Comparison of ENCODE assay signal across 9 mouse cellular contexts in genomic region chr3:145992796-145993195, GRCm38 (mm10). TPM values are rescaled to one million over a fixed set of nuclear protein-coding genes. Genes with fewer than 3 reads are reported as not detected.
A peak's percentile ranks its signal among the peaks of the same experiment; 100 is the strongest.
DNase-seq lines count a peak whose midpoint lies in the region; ATAC-seq and TF ChIP-seq lines count a peak whose summit lies in the region.
"Had no signal": no experiment of that assay in that cellular context is flagged by ENCODE, and none has a peak within 500 bp of the region (broad histone marks: within the 10 kb centered on the region; RNA-seq: fewer than 3 reads in every experiment).

No protein-coding gene starts in this region.

- no peak overlapping the region for H3K4me2 ChIP-seq in intestine, postnatal 0 days (replicated peaks; ENCODE audit: low read depth)
- H3K4me2 ChIP-seq in forebrain, embryonic 14.5 days (ENCODE audit: low read length): no peak overlapping the region

- ATAC-seq in intestine, postnatal 0 days: no peak
- ATAC-seq in forebrain, embryonic 14.5 days: no peak

- H3K4me3 ChIP-seq in gastrocnemius, adult 2 months: peak overlapping the region; percentile 28
- H3K4me3 ChIP-seq in intestine, postnatal 0 days (ENCODE audit: low read depth, low read length): no peak overlapping the region
- H3K4me3 ChIP-seq in forebrain, embryonic 14.5 days (ENCODE audit: low read depth, low read length): no peak overlapping the region
- H3K4me3 ChIP-seq in forebrain, embryonic 10.5 days: no peak overlapping the region
- H3K4me3 ChIP-seq: midbrain, embryonic 10.5 days had no signal

- H3K9me3 ChIP-seq in intestine, postnatal 0 days (ENCODE audit: control insufficient read depth): no peaks in the 10 kb centered on the region
- H3K9me3 ChIP-seq in forebrain, embryonic 14.5 days (replicated peaks; ENCODE audit: control insufficient read depth, low read length): no peaks in the 10 kb centered on the region
- H3K9me3 ChIP-seq in forebrain, embryonic 10.5 days: no peaks in the 10 kb centered on the region
- H3K9me3 ChIP-seq: midbrain, embryonic 10.5 days had no signal

- no peak overlapping the region for H3K9ac ChIP-seq in intestine, postnatal 0 days (ENCODE audit: low read depth, low read length)
- no peak overlapping the region for H3K9ac ChIP-seq in forebrain, embryonic 14.5 days (ENCODE audit: low read length)

- WGBS in intestine, postnatal 0 days: 67% methylated on average over 10 of the region's 10 CpGs
- WGBS in forebrain, embryonic 14.5 days: 84% methylated on average over 10 of the region's 10 CpGs
- WGBS in forebrain, embryonic 10.5 days: 92% methylated on average over 10 of the region's 10 CpGs

- 0 out of 2 replicates have a peak, but pooled peaks cover 4% of the 10 kb centered on the region for H3K4me1 ChIP-seq in intestine, postnatal 0 days (replicated peaks; ENCODE audit: control insufficient read depth, insufficient read depth, low read length)
- peaks cover 4% of the 10 kb centered on the region for H3K4me1 ChIP-seq in forebrain, embryonic 14.5 days (ENCODE audit: control insufficient read depth, insufficient read depth, low read length)
- H3K4me1 ChIP-seq in forebrain, embryonic 10.5 days: peaks cover 37% of the 10 kb centered on the region

- H3K36me3 ChIP-seq in intestine, postnatal 0 days (ENCODE audit: control insufficient read depth, insufficient read depth): no peaks in the 10 kb centered on the region
- no peaks in the 10 kb centered on the region for H3K36me3 ChIP-seq in forebrain, embryonic 14.5 days (ENCODE audit: control insufficient read depth, insufficient read depth, low read length)
- H3K36me3 ChIP-seq in forebrain, embryonic 10.5 days (replicated peaks): peaks cover 24% of the 10 kb centered on the region

- H3K27ac ChIP-seq in gastrocnemius, adult 2 months: peak overlapping the region; percentile 66
- no peak overlapping the region for H3K27ac ChIP-seq in intestine, postnatal 0 days (ENCODE audit: low read depth, low read length)
- H3K27ac ChIP-seq in forebrain, embryonic 14.5 days (ENCODE audit: low read depth, low read length): no peak overlapping the region
- no peak overlapping the region for H3K27ac ChIP-seq in forebrain, embryonic 10.5 days
- H3K27ac ChIP-seq: midbrain, embryonic 10.5 days had no signal

- intact Hi-C loops in gastrocnemius, adult 2 months (cut with DNase I): no loop called here

- DNase-seq in gastrocnemius, adult 2 months: peak; percentile 41
- DNase-seq in gastrocnemius, postnatal 10 days: no peak
- peak; percentile 67 for DNase-seq in NIH3T3 (ENCODE audit: low read depth)
- DNase-seq in heart, adult 18-20 months: peak; percentile 85 to 89
- peak; percentile 79 to 88 for DNase-seq in kidney, postnatal 25 days
- no peak for DNase-seq in forebrain, embryonic 14.5 days (ENCODE audit: low spot score)
- no peak for DNase-seq in forebrain, embryonic 10.5 days (ENCODE audit: extremely low spot score, low spot score)

- H3K27me3 ChIP-seq in intestine, postnatal 0 days (replicated peaks; ENCODE audit: control insufficient read depth, insufficient read depth, low read length): no peaks in the 10 kb centered on the region
- peaks cover 7% of the 10 kb centered on the region; the same call in 1 of the 2 replicates for H3K27me3 ChIP-seq in forebrain, embryonic 14.5 days (replicated peaks; ENCODE audit: control insufficient read depth, insufficient read depth, low read length)
- H3K27me3 ChIP-seq in forebrain, embryonic 10.5 days (ENCODE audit: poor library complexity, severe bottlenecking): peaks cover 12% of the 10 kb centered on the region

- no peak for TF ChIP-seq CTCF in gastrocnemius, adult 2 months (IDR thresholded peaks at IDR 0.05)
- TF ChIP-seq CTCF in intestine, postnatal 0 days (IDR thresholded peaks at IDR 0.05; ENCODE audit: low read depth): no peak

RNA-seq across cellular contexts. Expression of gene Syde2, which starts 5.1 kb away (rescaled TPM):
- 1 to 10 TPM in 1 of 2 experiments, under 1 TPM in 1; 0.97 to 1.1 TPM for total RNA-seq in gastrocnemius, adult 2 months (2021)
- total RNA-seq in gastrocnemius, postnatal 10 days (2021): 1 to 10 TPM; 2.5 to 2.6 TPM
- total RNA-seq in heart, adult 18-20 months (2021): 10 to 100 TPM; 16.2 to 16.7 TPM
- polyA plus RNA-seq in intestine, postnatal 0 days (2015; fragmentation: Nextera tagmentation; extraction: Ambion mirVana): 0.98 and 1.5 TPM in 2 replicates
- polyA plus RNA-seq in forebrain, embryonic 14.5 days (2014; fragmentation: Nextera tagmentation; extraction: Ambion mirVana): 0.52 and 0.67 TPM in 2 replicates
- polyA plus RNA-seq in forebrain, embryonic 10.5 days (2016; fragmentation: Nextera tagmentation; extraction: Ambion mirVana): 1.2 and 1.5 TPM in 2 replicates

RNA-seq across cellular contexts. Expression of gene 2410004B18Rik, which starts 55.0 kb away (rescaled TPM):
- 10 to 100 TPM; 18.2 to 19.6 TPM for total RNA-seq in gastrocnemius, adult 2 months (2021)
- total RNA-seq in gastrocnemius, postnatal 10 days (2021): 10 to 100 TPM; 13.8 to 14.0 TPM
- 10 to 100 TPM; 18.0 to 20.6 TPM for total RNA-seq in heart, adult 18-20 months (2021)
- 38.7 and 38.9 TPM in 2 replicates for polyA plus RNA-seq in intestine, postnatal 0 days (2015; fragmentation: Nextera tagmentation; extraction: Ambion mirVana)
- 76.4 and 83.3 TPM in 2 replicates for polyA plus RNA-seq in forebrain, embryonic 14.5 days (2014; fragmentation: Nextera tagmentation; extraction: Ambion mirVana)
- 49.0 and 51.5 TPM in 2 replicates for polyA plus RNA-seq in forebrain, embryonic 10.5 days (2016; fragmentation: Nextera tagmentation; extraction: Ambion mirVana)

Comparison
In these comparisons a context has a peak if more than half of its experiments do, and no peak if none do; other contexts are left out.
1. DNase-seq: peak in gastrocnemius, adult 2 months (single experiment), NIH3T3 (single experiment), heart, adult 18-20 months (2 of 2) and kidney, postnatal 25 days (2 of 2); none in gastrocnemius, postnatal 10 days (single experiment), forebrain, embryonic 14.5 days (single experiment) and forebrain, embryonic 10.5 days (single experiment).
2. RNA of gene Syde2, which starts 5.1 kb away (total RNA-seq): 16.2 to 16.7 TPM in heart, adult 18-20 months; 2.5 to 2.6 TPM in gastrocnemius, postnatal 10 days and 0.97 to 1.1 TPM in gastrocnemius, adult 2 months; every median in the first group is over 4 times any median in the second.